ENCODE assay signal across 18 mouse cellular contexts in genomic region chr8:122784756-122785155, GRCm38 (mm10).
"Had no signal": no experiment of that assay in that cellular context is flagged by ENCODE, and none has a peak within 500 bp of the region (broad histone marks: within the 10 kb centered on the region; RNA-seq: fewer than 3 reads in every experiment).

No protein-coding gene starts in this region.

- H3K4me3 ChIP-seq: midbrain, embryonic 10.5 days; midbrain, embryonic 12.5 days; neural tube, embryonic 13.5 days; neural tube, embryonic 15.5 days; stomach, embryonic 15.5 days had no signal

- H3K27ac ChIP-seq: midbrain, embryonic 10.5 days; midbrain, embryonic 12.5 days; neural tube, embryonic 13.5 days; neural tube, embryonic 15.5 days; stomach, embryonic 15.5 days; stomach, postnatal 0 days had no signal

- H3K27me3 ChIP-seq: midbrain, embryonic 12.5 days; neural tube, embryonic 13.5 days; neural tube, embryonic 15.5 days; stomach, embryonic 15.5 days had no signal

- H3K4me1 ChIP-seq: midbrain, embryonic 10.5 days; midbrain, embryonic 12.5 days; neural tube, embryonic 13.5 days; neural tube, embryonic 15.5 days; stomach, embryonic 15.5 days had no signal

- DNase-seq: lung, adult 18-20 months; lung, embryonic 14.5 days; lung, postnatal 10 days; lung, postnatal 4 days; midbrain, embryonic 14.5 days; retina, postnatal 1 day; right cerebral cortex, adult 18-20 months; right cerebral cortex, postnatal 25 days; right cerebral cortex, postnatal 4 days; thymus, adult 2 months; thymus, postnatal 25 days; thymus, postnatal 4 days had no signal

- H3K9me3 ChIP-seq: midbrain, embryonic 10.5 days; midbrain, embryonic 12.5 days; neural tube, embryonic 13.5 days; neural tube, embryonic 15.5 days; stomach, embryonic 15.5 days had no signal
